Mouse (Mus musculus) lung, embryonic 14.5 days (tissue): ENCODE results near the gene Ing4. TPM values are rescaled to one million over a fixed set of nuclear protein-coding genes. Genes with fewer than 3 reads are reported as not detected.
"Not testable (repeated sequence)": the region's sequence is repeated elsewhere in the genome, so short reads cannot be mapped to it uniquely, and the experiment has no call there.

ENCODE experiments used
- ATAC-seq: fragments of 200-750 bp; cut with Nextera tagmentation; 2 replicates; pipeline ENCODE4 v1.8.0; 2017; ENCODE audit warnings: mild to moderate bottlenecking, moderate TSS enrichment, moderate library complexity; ENCODE audit not compliant: insufficient read depth
- DNase-seq: peaks from one replicate; pipeline ENCODE4 v3.0.0-alpha.2; 2015
- H3K27ac ChIP-seq: fragments of 300-500 bp; sonication (generic); 2 replicates; pipeline ENCODE4 v1.5.1; 2014; ENCODE audit warnings: low read depth, mild to moderate bottlenecking, moderate library complexity
- H3K27me3 ChIP-seq: fragments of 300-500 bp; sonication (generic); 2 replicates; pipeline ENCODE4 v1.6.1; 2014; ENCODE audit warnings: low read length, control low read depth; ENCODE audit not compliant: insufficient read depth
- H3K36me3 ChIP-seq: fragments of 300-500 bp; sonication (generic); 2 replicates; pipeline ENCODE4 v1.6.1; 2014; ENCODE audit warnings: control low read depth; ENCODE audit not compliant: insufficient read depth
- H3K4me1 ChIP-seq: fragments of 300-500 bp; sonication (generic); 2 replicates; pipeline ENCODE4 v1.6.1; 2014; ENCODE audit warnings: antibody characterized with exemption, control low read depth; ENCODE audit not compliant: insufficient read depth
- H3K4me2 ChIP-seq: fragments of 300-500 bp; sonication (generic); 2 replicates; pipeline ENCODE4 v1.6.1; 2014; ENCODE audit warnings: mild to moderate bottlenecking
- H3K4me3 ChIP-seq: fragments of 300-500 bp; sonication (generic); 2 replicates; pipeline ENCODE4 v1.5.1; 2014; ENCODE audit warnings: low read depth, low read length
- H3K9ac ChIP-seq: fragments of 300-500 bp; sonication (generic); 2 replicates; pipeline ENCODE4 v1.6.1; 2014
- H3K9me3 ChIP-seq: fragments of 300-500 bp; sonication (generic); 2 replicates; pipeline ENCODE4 v1.6.1; 2016; ENCODE audit warnings: low read depth, low read length, control low read depth
- CTCF ChIP-seq: IDR thresholded peaks from 2 replicates; pipeline ENCODE4 v1.5.1; 2016; ENCODE audit warnings: antibody characterized with exemption, low read depth
- whole genome bisulfite sequencing: fragments of 180-500 bp; shearing (Covaris S2); extraction: QIAGEN DNeasy Blood & Tissue Kit; methylation state at CpG from one replicate; pipeline ENCODE4 v1.1.7; 2014; 5-methylcytosine and 5-hydroxymethylcytosine counted together
- polyA plus RNA-seq: library from polyadenylated mRNA; unstranded; fragments of >200 nt; fragmentation: Nextera tagmentation; extraction: Ambion mirVana; gene quantifications from 2 replicates; pipeline ENCODE4 v1.2.1, GENCODE M21; 2014

Ing4 gene
- polyA plus RNA-seq, 1 experiment from 2014 or later: 101 TPM

GRCm38 (mm10) chr6:125062511-125062910, 23.0 kb downstream of the Ing4 start:
- Histone ChIP-seq H3K9me3 (no peaks in the 10 kb centered on the region), H3K36me3 (no peaks in the 10 kb centered on the region), H3K4me1 (0 out of 2 replicates have a peak, but pooled peaks cover 2% of the 10 kb centered on the region), H3K4me2 (no peak overlapping the region), H3K9ac (no peak overlapping the region), H3K27me3 (no peaks in the 10 kb centered on the region), H3K4me3 (no peak overlapping the region), H3K27ac (no peak overlapping the region)
- no peak for ATAC-seq
- WGBS: 80% methylated on average over 5 of the region's 5 CpGs
- no peak for DNase-seq
- TF ChIP-seq CTCF: no peak

- DNase-seq (no peak), ATAC-seq (no peak)
- WGBS: 73% methylated on average over 6 of the region's 6 CpGs
- Histone ChIP-seq H3K4me2 (no peak overlapping the region), H3K9me3 (no peaks in the 10 kb centered on the region), H3K36me3 (no peaks in the 10 kb centered on the region), H3K4me3 (no peak overlapping the region), H3K9ac (no peak overlapping the region), H3K27me3 (no peaks in the 10 kb centered on the region), H3K4me1 (0 out of 2 replicates have a peak, but pooled peaks cover 1% of the 10 kb centered on the region), H3K27ac (no peak overlapping the region)
- no peak for TF ChIP-seq CTCF
Observed at GRCm38 (mm10) chr6:125063906-125064305, 24.3 kb downstream of the Ing4 start.

GRCm38 (mm10) chr6:125065223-125065622, 25.7 kb downstream of the Ing4 start:
- not testable (repeated sequence) for H3K9me3 ChIP-seq, ATAC-seq, H3K4me3 ChIP-seq, H3K27ac ChIP-seq, H3K36me3 ChIP-seq, H3K4me2 ChIP-seq, DNase-seq, H3K27me3 ChIP-seq, H3K4me1 ChIP-seq, H3K9ac ChIP-seq
- no CpG with 5 or more reads among the region's 1 CpGs for WGBS

GRCm38 (mm10) chr6:125067571-125067995, 28.0 kb downstream of the Ing4 start, which contains the start of gene Lpar5:
Gene Lpar5, plus strand, starts transcription at chr6:125067920.
- 48% methylated on average over 8 of the region's 8 CpGs for WGBS
- no peaks in the 10 kb centered on the region for H3K36me3 ChIP-seq
- no peak for TF ChIP-seq CTCF
- H3K4me1 ChIP-seq: 0 out of 2 replicates have a peak, but pooled peaks cover 4% of the 10 kb centered on the region
- H3K27me3 ChIP-seq: no peaks in the 10 kb centered on the region
- no peaks in the 10 kb centered on the region for H3K9me3 ChIP-seq
- H3K27ac ChIP-seq: no peak within 1 kb of the TSS
- H3K9ac ChIP-seq: no peak within 1 kb of the TSS
- ATAC-seq: no peak
- no peak for DNase-seq
- no peak within 1 kb of the TSS for H3K4me3 ChIP-seq
- no peak within 1 kb of the TSS for H3K4me2 ChIP-seq

GRCm38 (mm10) chr6:125071170-125071895, 31.8 kb downstream of the Ing4 start:
- H3K4me1 ChIP-seq: 0 out of 2 replicates have a peak, but pooled peaks cover 4% of the 10 kb centered on the region
- H3K4me2 ChIP-seq: no peak overlapping the region
- peak overlapping the region; percentile 76 for H3K27ac ChIP-seq
- WGBS: 77% methylated on average over 18 of the region's 18 CpGs
- no peaks in the 10 kb centered on the region for H3K36me3 ChIP-seq
- peak; percentile 48; the same call in 1 of the 2 replicates for ATAC-seq
- no peak for DNase-seq
- no peak overlapping the region for H3K9ac ChIP-seq
- no peaks in the 10 kb centered on the region for H3K9me3 ChIP-seq
- H3K4me3 ChIP-seq: no peak overlapping the region
- no peak for TF ChIP-seq CTCF
- H3K27me3 ChIP-seq: no peaks in the 10 kb centered on the region

- ATAC-seq: peak; percentile 67
- TF ChIP-seq CTCF: no peak
- Histone ChIP-seq H3K4me1 (0 out of 2 replicates have a peak, but pooled peaks cover 4% of the 10 kb centered on the region), H3K36me3 (no peaks in the 10 kb centered on the region), H3K4me3 (no peak overlapping the region), H3K27me3 (no peaks in the 10 kb centered on the region), H3K4me2 (no peak overlapping the region), H3K9me3 (no peaks in the 10 kb centered on the region), H3K27ac (peak overlapping the region; percentile 76), H3K9ac (no peak overlapping the region)
- 17% methylated on average over 2 of the region's 2 CpGs for WGBS
- DNase-seq: peak; percentile 71
Observed at GRCm38 (mm10) chr6:125071896-125072279, 32.3 kb downstream of the Ing4 start.

- WGBS: 61% methylated on average over 8 of the region's 8 CpGs
- TF ChIP-seq CTCF: no peak
- Histone ChIP-seq H3K27me3 (no peaks in the 10 kb centered on the region), H3K36me3 (no peaks in the 10 kb centered on the region), H3K9me3 (no peaks in the 10 kb centered on the region), H3K27ac (no peak overlapping the region), H3K4me2 (no peak overlapping the region), H3K9ac (no peak overlapping the region), H3K4me3 (no peak overlapping the region), H3K4me1 (0 out of 2 replicates have a peak, but pooled peaks cover 4% of the 10 kb centered on the region)
- DNase-seq: no peak
- ATAC-seq: no peak
Observed at GRCm38 (mm10) chr6:125073825-125074224, 34.3 kb downstream of the Ing4 start.
